Mouse (Mus musculus) brain, embryonic 14.5 days (tissue): ENCODE data around the gene Gm20431.

ENCODE experiments used
- CTCF ChIP-seq: fragments of 200-500 bp; IDR thresholded peaks from 2 replicates; pipeline ENCODE4 v1.5.1; 2012; ENCODE audit warnings: inconsistent platforms, mild to moderate bottlenecking, moderate library complexity, borderline replicate concordance; ENCODE audit not compliant: insufficient read depth, insufficient read length; ENCODE audit errors: extremely low read depth
- POLR2A ChIP-seq: fragments of 200-500 bp; IDR thresholded peaks from 2 replicates; pipeline ENCODE4 v1.6.1; 2012; ENCODE audit warnings: mild to moderate bottlenecking, inconsistent platforms, borderline replicate concordance; ENCODE audit not compliant: poor library complexity, insufficient read depth, insufficient read length, severe bottlenecking; ENCODE audit errors: extremely low read depth

DNA sequence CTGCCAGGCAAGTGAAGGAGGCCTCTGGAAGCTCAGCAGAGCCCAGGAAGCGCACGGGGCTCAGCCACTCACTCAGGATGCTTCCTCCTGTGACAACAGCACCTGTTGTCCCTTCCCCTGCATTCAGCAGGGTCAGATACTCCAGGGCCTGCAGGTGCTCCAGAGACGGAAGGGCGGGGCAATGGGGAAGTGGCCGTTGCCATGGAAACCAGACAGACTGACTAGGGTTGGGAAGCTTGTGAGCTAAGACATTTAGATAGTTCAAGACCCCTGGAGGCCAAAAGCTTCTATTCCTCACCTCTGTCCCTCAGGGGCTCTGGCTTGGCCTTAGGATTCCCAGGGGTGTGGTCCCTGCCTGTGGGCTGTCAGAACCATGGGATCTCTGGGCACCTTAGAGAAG is 82.8 kb downstream of the Gm20431 start:
- TF ChIP-seq CTCF (no peak), POLR2A (no peak)
